Mouse (Mus musculus) spleen, adult 18-20 months (tissue): ENCODE measurements around the gene Hist1h3e.
"Not testable (repeated sequence)": the region's sequence is repeated elsewhere in the genome, so short reads cannot be mapped to it uniquely, and the experiment has no call there.

Source experiments
- DNase-seq, 2 experiments: peaks; one replicate each; pipeline ENCODE4 v3.0.0; 2022; ENCODE audit warnings: mixed read lengths in 2 of 2

Hist1h3e gene

GRCm38 (mm10) chr13:23561883-23562659 lies at the start of gene Hist1h3e:
Hist1h3e (minus strand) TSS chr13:23562369.
- peak; percentile 84 to 86 for DNase-seq

- DNase-seq: no peak
Measured at GRCm38 (mm10) chr13:23611638-23612037, 49.5 kb upstream of the Hist1h3e start.

GRCm38 (mm10) chr13:23610393-23610792 lies 48.2 kb upstream of the Hist1h3e start:
- no peak for DNase-seq

GRCm38 (mm10) chr13:23609844-23610243 lies 47.7 kb upstream of the Hist1h3e start:
- no peak for DNase-seq

- DNase-seq: no peak
Measured at GRCm38 (mm10) chr13:23609209-23609608, 47.0 kb upstream of the Hist1h3e start.

- no peak for DNase-seq
Measured at GRCm38 (mm10) chr13:23605052-23605451, 42.9 kb upstream of the Hist1h3e start.

- no peak for DNase-seq
Measured at GRCm38 (mm10) chr13:23604452-23604851, 42.3 kb upstream of the Hist1h3e start.

- no peak for DNase-seq
Measured at GRCm38 (mm10) chr13:23603182-23603699, 41.1 kb upstream of the Hist1h3e start.

- DNase-seq: peak; percentile 57 to 82
Measured at GRCm38 (mm10) chr13:23597957-23598356, 35.8 kb upstream of the Hist1h3e start.

- no peak for DNase-seq
Measured at GRCm38 (mm10) chr13:23595622-23596372, 33.6 kb upstream of the Hist1h3e start.

GRCm38 (mm10) chr13:23595185-23595584 lies 33.0 kb upstream of the Hist1h3e start:
- no peak for DNase-seq

- DNase-seq: no peak
Measured at GRCm38 (mm10) chr13:23593051-23593770, 31.0 kb upstream of the Hist1h3e start.

GRCm38 (mm10) chr13:23592614-23593013 lies 30.4 kb upstream of the Hist1h3e start:
- no peak for DNase-seq

GRCm38 (mm10) chr13:23591886-23592285 lies 29.7 kb upstream of the Hist1h3e start:
- DNase-seq: not testable (repeated sequence)

- no peak for DNase-seq
Measured at GRCm38 (mm10) chr13:23591206-23591605, 29.0 kb upstream of the Hist1h3e start.

- no peak for DNase-seq
Measured at GRCm38 (mm10) chr13:23586940-23587225, 24.7 kb upstream of the Hist1h3e start.

- DNase-seq: no peak
Measured at GRCm38 (mm10) chr13:23586099-23586939, 24.1 kb upstream of the Hist1h3e start.

GRCm38 (mm10) chr13:23585442-23586098 lies 23.4 kb upstream of the Hist1h3e start:
- peak; percentile 49 to 51 for DNase-seq

- DNase-seq: peak; percentile 53 to 74
Measured at GRCm38 (mm10) chr13:23585029-23585441, 22.9 kb upstream of the Hist1h3e start.

GRCm38 (mm10) chr13:23584331-23584730 lies 22.2 kb upstream of the Hist1h3e start:
- peak in 1 of 2 experiments; percentile 14 for DNase-seq

GRCm38 (mm10) chr13:23583387-23584068 lies 21.4 kb upstream of the Hist1h3e start:
- DNase-seq: no peak
